Mouse (Mus musculus) ES-Bruce4 (cell line): Measurements from ENCODE around the gene Ndufs4.

ENCODE experiments used
- CTCF ChIP-seq: IDR thresholded peaks from one replicate; pipeline ENCODE4 v1.8.1; 2011; ENCODE audit warnings: low read depth, low read length
- EP300 ChIP-seq: IDR thresholded peaks from 2 replicates; pipeline ENCODE4 v1.6.1; 2011; ENCODE audit warnings: low read depth, low read length; ENCODE audit not compliant: insufficient read depth
- POLR2A ChIP-seq: IDR thresholded peaks from one replicate; pipeline ENCODE4 v1.8.1; 2011; ENCODE audit warnings: low read length; ENCODE audit not compliant: insufficient read depth

DNA sequence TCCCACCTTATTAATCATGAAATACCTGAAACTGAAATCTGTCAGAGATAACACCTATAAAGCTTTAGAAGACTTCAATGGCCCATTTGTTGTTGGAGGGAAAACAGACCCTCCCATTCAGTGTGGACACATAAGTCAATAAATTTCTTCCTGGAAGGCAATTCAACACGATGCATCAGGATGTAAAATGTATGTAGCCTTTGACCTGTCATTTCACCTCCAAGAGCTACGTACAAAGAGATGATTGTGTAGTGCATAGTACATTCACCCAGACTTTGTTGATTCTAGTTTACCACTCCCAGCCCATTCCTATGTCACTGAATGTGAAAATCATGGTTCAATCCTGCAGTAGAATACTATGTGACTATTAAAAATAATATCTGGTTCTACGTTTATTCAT lies 31.3 kb upstream of the Ndufs4 start:
- no peak for TF ChIP-seq CTCF
- TF ChIP-seq POLR2A: no peak
- no peak for TF ChIP-seq EP300
